Mouse (Mus musculus): Measurements from ENCODE around the gene Plekhd1. TPM values are rescaled to one million over a fixed set of nuclear protein-coding genes. Genes with fewer than 3 reads are reported as not detected.

The Plekhd1 gene
- polyA plus RNA-seq, 1 experiment from 2014 or later = 0.10 TPM

DNA sequence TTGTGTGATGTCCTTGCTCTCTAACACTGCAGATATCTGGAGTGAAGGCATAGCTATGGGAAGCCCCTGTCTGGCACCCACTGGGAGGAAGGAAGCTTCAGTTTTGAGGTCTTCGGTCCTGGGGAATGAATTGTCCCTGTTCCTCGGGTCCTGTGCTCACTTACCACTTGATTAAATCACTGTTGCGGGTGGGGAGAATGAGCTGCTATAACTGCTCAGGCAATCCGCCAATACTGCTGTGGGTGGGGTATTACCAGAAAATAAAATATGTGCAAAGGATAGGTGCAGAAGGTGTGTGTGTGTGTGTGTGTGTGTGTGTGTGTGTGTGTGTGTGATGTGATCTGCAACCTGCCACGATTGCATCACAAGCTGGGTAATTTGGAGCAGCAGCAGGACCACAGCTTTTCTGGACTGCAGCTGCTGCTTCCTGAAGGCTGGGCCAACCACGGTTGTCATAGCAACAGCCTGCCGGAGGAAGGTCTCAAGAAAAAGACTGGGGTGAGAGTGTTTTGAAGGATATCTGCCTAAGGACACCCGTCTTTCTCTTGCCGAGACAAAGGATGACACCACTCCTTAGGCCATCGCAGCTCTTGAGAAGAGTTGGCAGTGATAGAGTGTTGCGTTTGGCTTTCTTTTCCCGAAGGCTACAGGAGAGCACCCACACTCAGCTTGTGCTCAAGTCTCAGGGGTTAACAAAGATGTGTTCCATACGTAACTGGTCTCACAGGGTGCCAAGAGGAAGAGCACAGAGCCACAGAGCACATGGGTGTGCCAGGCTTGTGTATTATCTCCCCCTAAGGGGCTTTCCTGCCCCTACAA is 44.3 kb downstream of the Plekhd1 start:
- H3K9ac ChIP-seq = no peak overlapping the region; the same call in 1 of the 2 replicates
- peaks cover 29% of the 10 kb centered on the region for H3K27me3 ChIP-seq
- H3K27ac ChIP-seq = no peak overlapping the region
- WGBS = 23% methylated on average over 13 of the region's 13 CpGs
- no peaks in the 10 kb centered on the region for H3K9me3 ChIP-seq
- peaks cover 12% of the 10 kb centered on the region for H3K4me1 ChIP-seq
- H3K36me3 ChIP-seq = no peaks in the 10 kb centered on the region
- H3K4me2 ChIP-seq (replicated peaks) = 0 out of 2 replicates have a peak overlapping the region, but pooled peaks have one; percentile 16
- no peak overlapping the region for H3K4me3 ChIP-seq
- ATAC-seq (ENCODE audit: low FRiP score, low read depth) = no peak

DNA sequence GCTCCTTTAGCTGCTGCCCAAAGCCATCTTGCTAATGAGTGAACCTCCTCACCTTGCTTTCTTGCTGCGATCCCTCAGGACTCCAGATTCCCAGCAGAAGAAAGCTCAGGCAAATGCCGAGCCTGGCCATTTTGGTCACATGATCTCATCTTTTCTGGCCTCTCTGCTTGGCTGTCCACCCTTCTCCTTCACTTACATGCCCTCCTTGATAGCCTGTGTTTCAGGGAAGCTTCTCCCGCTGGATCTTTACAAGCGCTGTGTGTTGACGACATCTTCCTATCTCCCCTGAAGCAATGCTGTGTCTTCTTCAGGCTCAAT is 44.9 kb downstream of the Plekhd1 start:
- Histone ChIP-seq H3K4me1 (peaks cover 12% of the 10 kb centered on the region), H3K27ac (no peak overlapping the region), H3K4me3 (no peak overlapping the region), H3K9me3 (no peaks in the 10 kb centered on the region), H3K9ac (no peak overlapping the region; the same call in 1 of the 2 replicates), H3K27me3 (peaks cover 34% of the 10 kb centered on the region), H3K36me3 (no peaks in the 10 kb centered on the region), H3K4me2 (replicated peaks) (0 out of 2 replicates have a peak overlapping the region, but pooled peaks have one; percentile 16)
- WGBS = 61% methylated on average over 5 of the region's 5 CpGs
- no peak for ATAC-seq (ENCODE audit: low FRiP score, low read depth)

DNA sequence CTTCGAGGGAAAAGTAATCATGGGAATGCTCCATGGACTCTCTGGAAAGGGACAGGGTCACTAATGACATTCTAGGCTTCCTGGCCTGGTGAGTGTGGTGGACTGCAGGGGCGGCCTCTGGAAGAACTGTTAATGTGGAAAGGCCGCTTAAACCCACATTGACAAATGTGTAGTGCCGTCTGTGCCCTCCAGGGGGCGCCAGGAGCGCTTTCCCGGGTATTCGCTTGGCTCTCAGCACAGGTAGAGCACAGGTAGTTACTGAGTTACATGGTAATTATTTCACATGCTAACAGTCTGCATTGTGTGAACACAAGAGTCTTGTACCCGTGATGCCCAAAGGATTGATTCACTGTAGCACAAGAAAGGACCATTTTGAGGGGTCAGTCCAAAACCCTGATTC is 47.1 kb downstream of the Plekhd1 start:
- Histone ChIP-seq H3K36me3 (no peaks in the 10 kb centered on the region), H3K4me2 (replicated peaks) (no peak overlapping the region), H3K27ac (no peak overlapping the region), H3K9me3 (no peaks in the 10 kb centered on the region), H3K27me3 (peaks cover 34% of the 10 kb centered on the region), H3K4me3 (no peak overlapping the region), H3K9ac (no peak overlapping the region), H3K4me1 (peaks cover 12% of the 10 kb centered on the region)
- WGBS = 27% methylated on average over 9 of the region's 9 CpGs
- ATAC-seq (ENCODE audit: low FRiP score, low read depth) = no peak

DNA sequence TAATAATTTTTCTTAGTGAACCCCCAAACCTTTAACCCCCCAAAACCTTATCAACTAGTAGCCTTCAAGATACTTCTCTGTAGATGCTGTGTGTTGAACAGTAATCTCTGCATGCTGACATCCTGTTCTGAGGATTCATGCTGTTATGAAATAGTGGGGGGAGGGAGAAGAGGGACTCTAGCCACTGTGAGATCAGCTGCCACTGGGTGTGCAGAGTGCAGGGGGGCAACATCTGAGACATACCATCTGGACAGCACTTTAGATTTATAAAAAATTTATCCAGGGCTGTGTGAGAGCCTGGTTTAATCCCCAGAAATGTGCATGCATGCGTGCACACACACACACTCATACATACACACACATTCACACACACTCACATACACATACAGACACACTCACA is 52.2 kb downstream of the Plekhd1 start:
- no peak for ATAC-seq (ENCODE audit: low FRiP score, low read depth)
- 60% methylated on average over 1 of the region's 1 CpGs for WGBS

DNA sequence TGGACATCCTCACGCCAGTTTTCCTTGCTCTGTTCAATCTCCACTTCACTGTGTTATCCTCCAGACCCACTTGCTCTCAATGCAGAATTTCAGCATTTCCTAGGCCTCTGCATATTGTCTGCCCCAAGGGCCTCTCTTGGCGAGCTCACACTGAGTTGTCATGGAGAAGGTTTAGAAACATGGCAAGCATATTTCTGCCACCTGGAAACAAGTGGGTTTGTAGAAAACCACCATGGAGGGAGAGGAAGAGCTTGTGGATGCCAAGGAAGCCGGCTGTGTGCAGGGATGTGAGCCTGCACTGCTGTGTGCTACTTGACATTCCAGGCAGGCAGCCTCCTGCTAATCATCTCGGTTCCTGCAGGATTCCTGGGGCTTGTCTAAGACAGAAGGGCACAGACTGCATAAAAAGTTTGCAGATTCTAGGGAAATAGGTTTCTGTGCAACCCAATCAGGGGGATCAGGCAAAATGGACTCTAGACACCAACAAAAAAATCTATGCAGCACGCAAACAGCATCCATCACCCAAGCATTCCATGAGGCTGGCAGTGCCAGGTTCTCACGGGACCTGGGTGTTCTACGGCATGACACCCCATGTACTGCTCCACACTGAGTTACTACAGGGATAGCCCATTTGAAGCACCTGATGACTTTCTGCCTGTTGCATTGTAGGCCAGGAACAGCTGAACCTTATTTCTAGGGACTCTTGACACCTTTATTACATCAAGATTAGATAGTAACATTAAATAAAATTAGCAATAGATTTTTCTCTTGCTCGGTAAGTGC is 53.8 kb downstream of the Plekhd1 start:
- Histone ChIP-seq H3K36me3 (no peaks in the 10 kb centered on the region), H3K4me3 (no peak overlapping the region), H3K9ac (no peak overlapping the region), H3K4me2 (replicated peaks) (no peak overlapping the region), H3K27ac (no peak overlapping the region), H3K4me1 (no peaks in the 10 kb centered on the region), H3K9me3 (no peaks in the 10 kb centered on the region), H3K27me3 (peaks cover 22% of the 10 kb centered on the region)
- no peak for ATAC-seq (ENCODE audit: low FRiP score, low read depth)
- WGBS = 57% methylated on average over 8 of the region's 8 CpGs

More for the DNA sequence above, 52.2 kb downstream of the Plekhd1 start:
- Histone ChIP-seq H3K36me3 (no peaks in the 10 kb centered on the region), H3K9ac (no peak overlapping the region), H3K9me3 (no peaks in the 10 kb centered on the region), H3K4me1 (no peaks in the 10 kb centered on the region), H3K4me2 (replicated peaks) (no peak overlapping the region), H3K4me3 (no peak overlapping the region), H3K27me3 (peaks cover 24% of the 10 kb centered on the region; the same call in 1 of the 2 replicates), H3K27ac (no peak overlapping the region)

DNA sequence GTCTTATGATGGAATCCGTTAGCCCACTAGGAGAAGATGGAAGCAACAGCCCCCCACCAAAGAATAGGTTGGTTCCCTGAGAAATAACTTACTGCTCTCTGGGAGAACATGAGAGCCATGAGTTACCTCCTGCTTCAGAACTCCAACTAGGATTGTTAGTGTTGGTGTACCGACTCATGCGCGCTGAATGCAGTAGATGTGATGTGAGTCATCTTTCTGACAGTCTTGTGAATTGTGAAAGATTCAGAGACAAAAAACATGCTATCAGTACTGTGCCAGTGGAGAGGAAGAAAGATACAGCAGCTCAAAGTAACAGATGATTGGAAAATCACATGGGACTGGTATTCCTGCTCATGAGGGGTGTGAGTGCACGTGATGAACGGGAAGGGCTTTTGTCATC is 59.2 kb downstream of the Plekhd1 start:
- no peaks in the 10 kb centered on the region for H3K36me3 ChIP-seq
- peaks cover 46% of the 10 kb centered on the region for H3K27me3 ChIP-seq
- WGBS = 88% methylated on average over 6 of the region's 6 CpGs
- H3K27ac ChIP-seq = no peak overlapping the region
- no peak for ATAC-seq (ENCODE audit: low FRiP score, low read depth)
- no peaks in the 10 kb centered on the region for H3K9me3 ChIP-seq
- H3K4me2 ChIP-seq (replicated peaks) = no peak overlapping the region
- no peak overlapping the region for H3K4me3 ChIP-seq
- H3K4me1 ChIP-seq = no peaks in the 10 kb centered on the region
- H3K9ac ChIP-seq = no peak overlapping the region

DNA sequence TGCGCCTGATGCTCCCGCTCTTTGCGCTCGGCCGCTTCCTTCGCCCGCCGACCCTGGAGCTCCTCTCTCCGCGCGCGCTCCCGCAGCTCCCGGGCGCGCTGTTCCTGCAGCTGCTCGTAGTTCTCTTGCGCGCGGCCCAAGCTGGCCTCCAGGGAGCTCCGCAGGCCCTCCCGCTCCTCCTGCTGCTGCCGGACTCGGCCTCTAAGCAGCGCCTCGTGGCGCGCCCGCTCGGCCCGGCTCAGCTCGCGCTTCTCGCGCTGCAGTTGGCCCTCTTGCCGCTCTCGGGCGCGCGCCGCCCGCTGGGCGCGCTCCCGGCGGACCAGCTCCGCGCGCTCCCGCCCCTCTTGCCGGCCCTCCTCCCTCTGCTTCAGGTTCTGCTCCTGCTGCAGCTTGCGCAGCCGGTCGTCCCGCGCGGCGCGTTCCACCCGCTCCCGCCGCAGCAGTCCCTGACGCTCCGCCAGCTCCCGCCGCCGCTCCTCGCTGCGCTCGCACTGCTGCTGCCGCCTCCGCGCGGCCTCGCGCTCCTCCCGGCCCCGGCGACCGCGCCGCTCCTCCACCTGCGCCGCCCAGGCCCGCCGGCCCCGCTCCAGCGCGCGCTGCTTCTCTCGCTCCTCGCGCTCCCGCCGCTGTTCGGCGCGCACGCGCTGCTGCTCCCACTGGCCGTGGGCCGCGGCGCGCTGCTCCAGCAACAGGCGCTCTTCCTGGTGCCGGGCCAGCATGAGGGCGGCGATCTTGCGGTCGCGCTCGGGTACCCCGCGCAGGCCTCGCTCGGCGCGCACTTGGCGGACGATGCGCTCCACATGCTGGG is 65.6 kb downstream of the Plekhd1 start:
- WGBS = under 1% methylated on average over 119 of the region's 122 CpGs
- Histone ChIP-seq H3K9me3 (no peaks in the 10 kb centered on the region), H3K4me3 (peak overlapping the region; percentile 64), H3K27me3 (peaks cover 78% of the 10 kb centered on the region), H3K9ac (peak overlapping the region; percentile 64), H3K27ac (no peak overlapping the region), H3K36me3 (no peaks in the 10 kb centered on the region), H3K4me1 (peaks cover 28% of the 10 kb centered on the region), H3K4me2 (replicated peaks) (peak overlapping the region; percentile 98)
- peak; percentile 79 for ATAC-seq (ENCODE audit: low FRiP score, low read depth)

DNA sequence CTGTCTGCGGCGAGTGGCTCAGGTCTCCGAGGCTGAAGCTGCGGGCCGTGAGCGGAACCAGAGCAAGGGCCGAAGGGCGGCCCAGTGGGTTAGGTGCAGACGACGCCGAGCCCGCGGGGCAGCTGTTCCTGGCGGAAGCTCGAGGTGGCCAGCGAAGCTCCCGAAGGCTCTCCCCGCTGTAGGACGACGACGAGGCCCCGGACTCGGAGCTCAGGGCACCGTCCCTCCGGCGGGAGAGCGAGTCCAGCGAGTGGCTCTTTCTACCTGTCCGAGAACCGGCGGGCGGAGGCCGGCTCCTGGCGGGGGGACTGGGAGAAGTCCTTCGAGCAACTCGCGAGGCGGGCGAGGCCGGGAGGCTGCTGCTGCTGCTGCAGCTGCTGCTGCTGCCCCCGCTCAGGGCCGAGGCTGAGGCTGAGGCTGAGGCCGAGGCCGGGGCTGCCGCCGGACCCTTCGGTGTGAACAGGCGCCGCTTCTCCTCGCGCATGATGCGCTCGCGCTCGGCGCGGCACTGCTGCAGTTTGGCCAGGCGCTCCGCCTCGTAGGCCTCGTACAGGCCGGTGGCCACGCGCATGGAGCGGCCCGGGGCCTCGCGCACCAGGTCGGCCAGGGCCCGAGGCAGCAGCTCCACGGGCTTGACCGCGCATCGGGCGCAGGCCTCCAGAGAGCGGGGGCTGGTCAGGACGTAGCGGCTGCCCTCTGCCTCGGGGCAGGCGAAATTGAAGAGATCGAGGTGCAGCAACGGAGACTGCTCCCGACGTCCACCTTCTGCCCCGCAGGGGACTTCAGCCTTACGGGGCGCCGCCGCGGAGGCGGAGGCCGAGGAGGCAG is 66.4 kb downstream of the Plekhd1 start:
- Histone ChIP-seq H3K27ac (no peak overlapping the region), H3K4me1 (peaks cover 28% of the 10 kb centered on the region), H3K9me3 (no peaks in the 10 kb centered on the region), H3K9ac (peak overlapping the region; percentile 64), H3K4me2 (replicated peaks) (peak overlapping the region; percentile 98), H3K36me3 (no peaks in the 10 kb centered on the region), H3K4me3 (peak overlapping the region; percentile 64), H3K27me3 (peaks cover 82% of the 10 kb centered on the region)
- WGBS = 4% methylated on average over 86 of the region's 92 CpGs
- ATAC-seq (ENCODE audit: low FRiP score, low read depth) = 0 out of 2 replicates have a peak, but pooled peaks have one; percentile 6

DNA sequence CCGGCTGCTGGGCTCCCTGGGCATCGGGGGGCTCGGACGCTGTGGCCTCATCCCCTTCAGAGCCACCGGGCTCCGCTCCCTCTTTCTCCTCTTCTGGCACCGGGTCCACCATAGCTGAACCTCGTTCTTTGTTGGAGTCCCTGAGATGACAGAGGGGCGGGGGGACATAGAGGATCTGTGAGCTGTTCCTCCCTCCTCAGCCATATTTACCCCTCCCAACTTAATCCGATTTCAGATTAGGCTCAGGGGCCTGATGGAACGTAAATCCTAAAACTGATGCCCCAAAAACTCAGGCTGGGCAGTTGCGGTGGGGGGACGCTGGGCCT is 67.0 kb downstream of the Plekhd1 start:
- Histone ChIP-seq H3K36me3 (no peaks in the 10 kb centered on the region), H3K4me3 (peak overlapping the region; percentile 64), H3K9ac (peak overlapping the region; percentile 64), H3K9me3 (no peaks in the 10 kb centered on the region), H3K4me2 (replicated peaks) (peak overlapping the region; percentile 98), H3K27ac (no peak overlapping the region), H3K4me1 (peaks cover 28% of the 10 kb centered on the region), H3K27me3 (peaks cover 85% of the 10 kb centered on the region)
- no peak for ATAC-seq (ENCODE audit: low FRiP score, low read depth)
- WGBS = 10% methylated on average over 12 of the region's 13 CpGs

DNA sequence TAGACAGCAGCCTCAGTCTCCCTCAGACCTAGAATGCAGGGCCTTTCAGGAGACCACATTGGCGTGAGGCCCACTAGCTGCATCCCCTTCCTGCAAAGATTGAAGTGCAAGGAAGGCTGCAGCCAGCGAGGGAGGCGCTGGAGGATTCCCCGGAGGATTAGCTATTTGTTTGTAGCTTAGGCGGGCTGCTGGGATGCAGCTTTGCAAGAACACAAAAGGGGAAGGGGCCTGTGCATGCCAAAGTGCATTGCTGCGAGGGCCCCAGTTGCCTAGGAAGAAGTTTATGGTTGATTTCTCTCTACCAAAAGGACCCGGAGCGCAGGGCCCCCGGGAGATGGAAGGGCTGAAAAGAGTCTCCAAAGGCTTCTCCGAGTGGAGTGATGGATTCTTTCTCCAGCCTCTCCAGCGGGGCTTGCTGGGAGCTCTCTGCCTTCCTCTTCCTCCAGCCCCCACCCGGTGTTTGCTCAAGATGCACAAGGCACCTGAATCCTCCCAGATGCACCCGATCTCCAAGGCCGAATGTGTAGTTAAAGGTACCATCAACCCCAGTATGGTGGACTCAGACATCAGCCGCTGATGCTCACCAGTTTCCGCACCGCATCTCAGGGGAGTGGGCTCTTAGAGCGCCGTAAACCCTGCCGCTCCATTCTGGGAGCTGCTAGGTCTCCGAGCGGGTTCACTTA is 67.5 kb downstream of the Plekhd1 start:
- H3K27ac ChIP-seq = no peak overlapping the region
- peaks cover 84% of the 10 kb centered on the region for H3K27me3 ChIP-seq
- peak overlapping the region; percentile 45; the same call in 1 of the 2 replicates for H3K9ac ChIP-seq
- H3K4me2 ChIP-seq (replicated peaks) = peak overlapping the region; percentile 98
- peak overlapping the region; percentile 64 for H3K4me3 ChIP-seq
- H3K9me3 ChIP-seq = no peaks in the 10 kb centered on the region
- ATAC-seq (ENCODE audit: low FRiP score, low read depth) = no peak
- no peaks in the 10 kb centered on the region for H3K36me3 ChIP-seq
- WGBS = 3% methylated on average over 22 of the region's 22 CpGs
- H3K4me1 ChIP-seq = peaks cover 28% of the 10 kb centered on the region

DNA sequence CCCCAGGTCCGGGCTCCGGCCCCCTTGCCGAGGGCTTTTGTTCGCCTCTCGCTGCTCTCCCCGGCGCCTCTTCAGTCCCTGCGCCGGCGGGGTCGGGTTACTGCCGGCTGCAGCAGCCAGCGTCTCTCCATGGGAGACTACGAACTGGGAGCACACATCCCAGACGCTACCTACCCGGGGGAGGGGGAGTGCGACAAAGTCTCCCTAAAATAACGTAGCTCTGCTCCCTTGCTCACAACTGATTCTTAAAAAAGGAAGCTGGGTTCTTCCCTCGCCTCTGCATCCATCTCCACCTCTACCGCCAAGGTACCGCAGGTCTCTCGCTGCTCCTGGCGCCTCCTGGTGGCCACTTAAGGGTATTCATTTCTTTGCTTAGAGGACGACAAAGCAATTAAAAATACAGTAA is 68.0 kb downstream of the Plekhd1 start, which contains the start of gene Ccdc177:
Ccdc177 (minus strand) TSS at position 292 of the 406 bp plus-strand sequence.
- peak within 1 kb of the TSS; percentile 64 for H3K4me3 ChIP-seq
- H3K27me3 ChIP-seq = peaks cover 79% of the 10 kb centered on the region
- peak within 1 kb of the TSS; percentile 45; the same call in 1 of the 2 replicates for H3K9ac ChIP-seq
- under 1% methylated on average over 24 of the region's 24 CpGs for WGBS
- H3K4me2 ChIP-seq (replicated peaks) = peak within 1 kb of the TSS; percentile 98
- 0 out of 2 replicates have a peak, but pooled peaks have one; percentile 9 for ATAC-seq (ENCODE audit: low FRiP score, low read depth)
- no peak within 1 kb of the TSS for H3K27ac ChIP-seq
- peaks cover 28% of the 10 kb centered on the region for H3K4me1 ChIP-seq
- H3K9me3 ChIP-seq = no peaks in the 10 kb centered on the region
- H3K36me3 ChIP-seq = no peaks in the 10 kb centered on the region
